Mouse (Mus musculus) cerebellum, adult 11 months (tissue): Measurements from ENCODE around the gene Olfml3.

Experiments
- DNase-seq: peaks from one replicate; pipeline ENCODE4 v3.0.0; 2022

Olfml3 gene

DNA sequence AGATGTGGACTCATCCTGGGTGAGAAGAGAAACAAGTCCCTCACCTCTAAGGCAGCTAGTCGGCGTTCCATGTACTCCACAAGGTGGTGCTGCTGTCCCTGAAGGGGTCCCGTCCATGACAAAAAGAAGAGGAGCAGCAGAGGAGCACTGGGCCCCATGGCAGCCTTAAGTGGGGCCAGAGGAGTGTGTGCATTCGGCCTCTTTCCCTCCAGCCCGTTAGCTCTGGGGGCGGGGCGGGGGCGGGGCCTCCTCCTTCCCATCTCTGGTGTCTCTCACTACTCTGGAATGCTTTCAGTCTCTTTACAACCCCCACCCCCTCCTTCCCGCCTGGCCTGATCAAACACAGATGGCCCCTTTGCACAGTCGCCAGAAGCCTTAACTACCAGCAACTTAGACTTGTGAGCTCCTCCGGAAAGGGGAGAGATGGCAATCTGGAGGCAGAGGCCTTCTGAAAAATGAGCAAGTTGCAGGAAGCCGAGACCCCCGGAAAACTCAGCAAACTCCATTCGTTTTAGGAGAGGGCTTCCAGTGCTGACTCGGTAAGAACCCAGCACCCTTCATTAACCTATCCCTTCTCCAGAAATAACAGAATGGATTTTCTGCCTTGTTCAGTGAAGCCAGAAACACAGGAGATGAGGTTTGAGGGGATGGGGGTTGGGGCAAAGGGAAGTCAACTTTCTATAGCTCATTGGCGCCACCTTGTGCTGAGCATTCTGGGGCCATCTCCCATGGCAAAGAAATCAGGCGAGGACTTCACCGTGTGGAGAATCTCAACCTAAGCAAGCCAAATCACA, at the start of gene Olfml3:
TSS of gene Olfml3 (minus strand) at position 224 of the 794 bp plus-strand sequence.
- DNase-seq: peak; percentile 81

DNA sequence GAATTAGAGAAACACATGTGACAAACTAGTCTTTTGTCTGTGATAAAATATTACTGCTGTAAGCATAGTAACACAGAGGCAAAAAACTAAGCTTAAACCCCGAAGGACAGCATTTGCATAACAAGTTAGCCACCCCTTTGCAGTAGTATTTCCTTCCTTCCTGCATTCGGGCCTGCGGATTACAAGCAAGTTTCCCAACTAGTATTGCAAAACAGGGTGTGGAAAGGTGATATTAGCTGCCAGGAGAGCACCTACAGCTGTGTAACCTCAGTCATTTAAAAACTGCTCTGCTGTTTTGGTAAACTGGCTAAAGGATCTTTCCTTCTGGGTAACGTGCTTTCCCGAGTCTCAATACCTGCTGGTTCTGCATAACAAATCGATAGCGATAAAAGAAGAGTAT, 49.4 kb upstream of the Olfml3 start:
- DNase-seq: no peak

DNA sequence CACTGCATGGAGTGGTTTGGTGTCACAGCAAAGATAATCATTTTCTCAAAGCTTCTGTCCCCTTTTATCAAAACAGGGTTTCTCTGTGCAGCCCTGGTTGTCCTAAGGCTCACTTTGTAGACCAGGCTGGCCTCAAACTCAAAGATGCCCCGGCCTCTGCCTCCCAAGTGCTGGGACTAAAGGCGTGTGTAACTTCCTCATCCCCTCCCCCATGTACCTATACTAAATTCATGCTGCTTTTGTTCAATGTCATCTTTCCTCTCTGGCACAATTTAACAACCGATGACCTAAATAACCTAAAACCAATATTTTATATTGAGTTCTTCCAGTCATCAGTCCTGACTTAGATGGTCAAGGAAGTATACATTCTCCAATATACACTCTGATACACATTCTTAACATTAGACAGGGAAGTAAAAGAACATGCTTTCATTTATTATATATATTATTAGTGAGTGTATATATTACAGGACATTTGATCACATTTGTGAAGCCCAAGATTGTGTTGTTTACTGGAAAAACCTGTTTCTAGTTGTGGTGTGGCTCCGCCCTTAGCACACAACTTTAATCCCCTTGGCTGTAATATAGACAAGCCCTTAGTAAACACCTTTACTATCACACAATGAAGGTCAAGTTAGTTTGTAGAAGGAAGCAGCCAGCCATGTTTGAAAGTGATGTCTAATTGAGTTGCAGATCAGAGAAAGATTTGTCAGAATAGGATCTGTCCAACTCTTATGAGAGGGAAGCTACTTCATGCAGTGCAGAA, 45.2 kb upstream of the Olfml3 start:
- DNase-seq: no peak

DNA sequence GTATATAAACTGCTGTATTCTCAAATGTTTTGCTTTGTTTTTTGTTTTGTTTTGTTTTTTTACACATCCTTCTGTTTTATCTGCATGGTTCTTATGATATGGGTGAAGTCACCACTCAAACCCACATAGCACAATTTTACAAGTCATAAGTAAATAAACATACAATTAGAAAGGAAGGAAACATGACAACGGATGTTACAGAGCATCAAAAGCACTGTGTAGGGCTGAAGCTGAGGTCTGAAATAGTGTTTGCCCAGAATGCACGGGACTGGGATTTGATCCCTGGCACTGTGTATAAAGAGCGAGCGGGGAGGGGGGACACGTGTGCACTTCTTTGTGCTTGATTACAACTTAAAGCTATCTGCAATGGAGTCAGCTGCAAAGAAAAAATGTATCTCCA, 43.0 kb upstream of the Olfml3 start:
- DNase-seq: no peak

DNA sequence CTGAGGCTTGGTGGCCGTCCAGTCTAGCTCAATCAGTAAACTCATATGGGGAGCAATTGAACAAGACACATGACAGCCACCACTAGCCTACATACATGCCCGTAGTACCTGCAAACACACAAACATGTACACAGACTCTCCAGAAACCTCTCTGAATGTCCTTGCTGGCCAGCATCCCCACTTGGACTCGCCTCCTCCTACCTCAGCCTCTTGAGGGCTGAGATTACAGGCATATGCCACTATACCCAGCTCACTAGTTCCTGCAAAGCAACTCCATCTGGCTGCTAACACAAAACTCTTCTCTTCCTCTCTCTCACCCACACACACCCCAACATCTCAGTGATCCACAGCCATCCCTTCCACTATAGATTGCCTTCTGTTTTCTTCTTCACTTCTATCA, 42.5 kb upstream of the Olfml3 start:
- no peak for DNase-seq

DNA sequence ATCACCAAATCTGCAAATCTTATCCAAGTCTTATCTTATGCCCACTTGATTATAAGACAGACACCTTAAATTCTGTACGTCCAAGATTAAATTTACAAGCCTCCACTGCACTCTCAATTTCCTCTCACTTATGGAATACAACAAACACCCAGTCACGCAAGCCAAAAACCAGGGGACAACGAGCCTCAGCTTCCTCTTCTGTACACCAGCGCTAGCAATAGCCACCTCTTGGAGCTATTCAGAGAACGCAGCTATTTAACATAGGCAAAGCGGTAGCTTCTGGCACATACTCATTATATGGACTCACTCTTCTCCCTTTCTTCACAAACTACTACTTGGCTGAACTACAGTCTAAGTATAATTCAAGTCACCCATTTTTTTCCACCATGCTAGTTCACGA, 41.4 kb upstream of the Olfml3 start:
- DNase-seq: no peak

DNA sequence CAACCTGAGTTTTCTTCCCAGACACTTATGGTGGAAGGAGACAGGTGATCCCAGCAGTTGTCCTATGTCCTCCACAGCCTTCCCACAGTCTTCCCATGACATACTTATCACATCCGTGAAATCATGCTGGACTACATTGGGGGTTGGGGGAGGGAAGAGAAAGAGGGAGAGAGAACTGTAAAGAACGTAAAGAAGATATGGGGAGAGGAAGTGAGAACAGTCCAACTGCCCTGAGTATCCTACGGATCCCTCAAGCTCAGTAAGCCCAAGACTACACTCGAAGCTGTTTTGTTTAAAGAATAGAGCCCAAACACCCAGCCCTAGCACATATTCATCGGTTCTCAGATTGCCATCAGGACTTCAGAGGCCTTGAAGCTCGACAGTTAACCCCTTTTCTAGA, 40.9 kb upstream of the Olfml3 start:
- no peak for DNase-seq

DNA sequence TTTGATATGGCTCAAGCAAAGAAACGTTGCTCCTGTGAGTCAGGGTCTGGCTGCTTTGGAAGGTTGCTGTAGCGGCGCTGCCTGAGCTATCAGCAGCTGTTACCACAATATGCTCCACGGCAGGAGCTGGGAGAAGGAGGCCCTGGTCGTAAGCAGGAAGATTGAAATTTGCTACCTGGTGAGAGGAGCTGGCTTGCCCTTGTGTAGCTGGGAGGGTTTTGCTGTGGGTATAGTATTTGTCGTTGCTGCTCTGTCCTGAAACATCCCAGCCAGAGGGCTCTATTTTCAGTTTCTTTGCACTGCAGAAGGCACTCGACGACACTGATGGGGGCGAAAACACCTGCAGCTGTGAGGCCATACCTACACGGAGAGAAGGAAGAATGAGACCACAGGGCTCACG, 40.1 kb upstream of the Olfml3 start:
- DNase-seq: peak; percentile 69

DNA sequence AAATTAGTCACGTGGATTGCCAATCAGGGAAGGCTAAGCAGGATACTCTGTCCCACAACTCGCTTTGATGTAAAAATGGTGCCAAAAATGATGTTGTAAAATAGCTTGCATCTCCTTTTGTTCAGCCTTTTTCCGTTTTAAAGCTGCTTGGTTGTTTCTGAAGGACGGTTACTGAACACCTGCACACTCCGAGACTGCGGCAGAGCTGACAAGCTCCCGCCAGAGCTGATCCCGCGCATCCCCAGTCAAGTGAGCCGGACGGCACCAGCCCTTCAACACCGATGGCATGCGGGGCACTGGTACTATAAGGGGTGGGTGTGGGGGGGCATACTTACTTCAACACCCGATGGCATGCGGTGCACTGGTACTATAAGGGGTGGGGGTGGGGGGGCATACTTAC, 36.2 kb upstream of the Olfml3 start:
- no peak for DNase-seq

DNA sequence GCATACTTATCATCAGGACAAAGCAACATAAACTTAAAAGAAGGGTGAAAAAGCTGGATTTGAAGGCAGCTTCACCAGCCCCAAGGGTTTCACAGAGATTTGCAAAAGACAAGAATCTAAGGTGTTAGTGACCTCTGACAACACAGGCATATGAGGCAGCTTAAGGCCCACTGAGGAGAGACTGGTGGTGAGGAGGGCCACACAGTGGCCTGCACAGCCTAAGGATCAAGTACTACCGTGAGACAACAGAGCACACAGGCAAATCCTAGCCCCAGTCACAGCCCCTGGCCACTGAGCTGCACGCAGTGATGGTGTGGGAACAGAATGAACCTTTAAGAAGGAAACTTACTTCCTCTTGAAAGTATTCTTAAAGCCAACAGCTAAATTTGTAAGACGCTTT, 35.7 kb upstream of the Olfml3 start:
- no peak for DNase-seq

DNA sequence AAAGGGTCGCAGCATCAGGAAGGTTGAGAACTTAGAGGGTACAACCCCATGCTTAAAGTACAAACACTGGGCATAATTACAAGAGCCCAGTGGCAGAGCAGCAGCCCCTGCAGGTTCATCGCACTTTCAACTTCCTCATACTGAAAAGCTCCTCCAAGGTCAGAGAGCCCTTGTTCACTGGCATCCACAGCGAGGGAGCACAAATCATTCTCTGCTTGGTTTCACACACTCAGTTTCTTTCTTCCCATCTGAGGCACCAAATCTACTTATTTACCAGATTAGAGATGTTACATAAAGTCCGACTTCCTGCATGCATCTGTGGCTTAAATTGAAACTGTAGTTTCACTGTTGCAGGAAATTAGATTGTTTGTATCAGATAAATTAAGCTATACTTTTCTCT, 35.0 kb upstream of the Olfml3 start:
- no peak for DNase-seq

DNA sequence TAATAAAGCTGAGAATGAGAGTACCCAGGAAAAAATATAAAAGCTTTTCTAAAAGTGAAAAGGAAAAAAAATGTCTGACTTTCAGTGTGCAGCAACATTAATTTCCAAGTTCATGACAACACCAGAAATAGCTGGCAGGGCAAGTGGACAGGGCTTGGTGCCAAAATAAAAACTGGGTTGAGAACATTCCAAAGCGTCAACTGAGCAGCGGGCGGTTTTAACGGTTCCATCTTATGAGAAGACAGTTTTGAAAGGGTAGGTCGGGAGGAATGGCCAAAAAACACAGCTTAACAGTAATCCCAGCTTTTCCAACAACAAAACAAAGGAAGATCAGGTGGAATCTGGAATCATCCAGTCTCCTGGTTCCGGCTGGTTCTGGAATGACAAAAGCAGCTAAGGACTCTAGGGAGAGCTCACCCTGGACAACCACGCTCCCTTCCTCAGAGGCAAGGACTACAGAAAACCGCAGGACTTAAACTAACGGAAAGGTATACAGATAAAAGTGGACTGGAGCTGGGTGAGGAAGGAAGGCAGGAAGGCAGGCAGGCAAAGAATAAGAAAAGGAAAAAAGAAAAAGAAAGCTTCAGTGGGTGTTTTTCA, 33.8 kb upstream of the Olfml3 start:
- DNase-seq: peak; percentile 82

DNA sequence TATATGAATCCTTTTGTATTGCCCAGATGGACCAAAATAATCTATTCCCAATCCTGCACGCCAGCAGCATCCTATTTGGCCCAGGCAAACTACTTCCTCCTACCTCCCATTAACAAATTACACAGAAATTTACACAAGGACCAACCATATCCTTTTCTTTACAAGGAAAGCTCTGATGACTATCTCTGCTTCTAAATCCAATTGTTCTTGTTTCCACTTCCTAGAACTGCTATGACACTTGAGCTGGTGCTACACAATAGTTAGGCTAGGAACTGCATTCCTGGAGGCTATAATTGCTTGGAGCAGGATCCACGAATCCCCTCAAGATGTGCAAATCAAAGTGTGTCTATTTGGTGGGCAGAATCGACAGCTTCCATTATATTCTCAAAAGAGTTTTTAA, 29.0 kb upstream of the Olfml3 start:
- no peak for DNase-seq

DNA sequence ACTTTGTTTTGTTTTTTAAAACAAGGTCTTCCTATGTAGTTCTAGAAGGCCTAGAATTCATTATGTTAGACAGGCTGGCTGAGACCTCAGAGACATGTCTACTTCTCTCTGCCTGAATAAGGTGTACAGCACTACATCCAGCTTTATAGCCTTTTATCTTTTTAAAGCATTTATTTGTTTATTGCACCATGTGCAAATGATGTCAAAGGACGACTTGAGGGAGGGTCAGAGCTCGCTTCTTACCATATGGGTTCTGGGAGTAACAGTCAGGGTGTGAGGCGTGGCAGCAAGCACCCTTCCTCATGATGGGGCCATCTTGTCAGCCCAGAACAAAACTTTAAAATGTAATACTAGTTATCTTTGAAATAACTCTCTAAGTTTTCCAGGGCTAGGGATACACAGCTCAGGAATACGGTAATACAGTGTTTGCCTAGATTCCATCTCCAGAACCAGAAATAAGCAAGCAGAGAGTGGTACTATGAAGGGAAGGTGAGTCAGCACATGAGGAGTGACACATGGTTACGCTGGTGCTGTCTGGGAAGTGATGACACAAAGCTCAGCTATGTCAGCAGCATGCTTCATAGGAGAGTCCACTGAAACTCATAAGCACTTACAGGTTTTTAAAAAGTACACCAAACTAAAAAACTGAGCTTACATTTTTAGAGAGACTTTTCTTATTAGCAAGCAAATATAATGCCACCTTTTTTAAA, 21.6 kb upstream of the Olfml3 start:
- DNase-seq: no peak

DNA sequence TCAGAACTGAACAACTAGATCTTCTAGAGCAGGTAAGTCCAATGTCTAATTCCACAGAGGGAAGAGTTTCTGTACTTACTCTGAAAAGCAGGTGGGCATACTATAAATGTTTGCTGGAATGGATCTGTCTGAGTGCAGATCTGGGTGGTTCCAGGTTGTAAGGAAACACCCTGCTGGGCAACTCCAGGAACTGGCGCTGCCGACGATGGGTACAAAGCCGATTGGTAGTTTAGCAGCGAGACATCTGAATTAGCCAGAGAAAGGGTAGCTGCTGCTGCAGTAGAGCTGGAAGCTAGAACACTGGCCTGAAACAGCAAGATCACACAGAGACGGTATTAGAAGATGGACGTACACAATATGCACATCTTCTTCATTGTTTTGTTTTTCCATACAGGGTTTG, 20.7 kb upstream of the Olfml3 start:
- DNase-seq: no peak

DNA sequence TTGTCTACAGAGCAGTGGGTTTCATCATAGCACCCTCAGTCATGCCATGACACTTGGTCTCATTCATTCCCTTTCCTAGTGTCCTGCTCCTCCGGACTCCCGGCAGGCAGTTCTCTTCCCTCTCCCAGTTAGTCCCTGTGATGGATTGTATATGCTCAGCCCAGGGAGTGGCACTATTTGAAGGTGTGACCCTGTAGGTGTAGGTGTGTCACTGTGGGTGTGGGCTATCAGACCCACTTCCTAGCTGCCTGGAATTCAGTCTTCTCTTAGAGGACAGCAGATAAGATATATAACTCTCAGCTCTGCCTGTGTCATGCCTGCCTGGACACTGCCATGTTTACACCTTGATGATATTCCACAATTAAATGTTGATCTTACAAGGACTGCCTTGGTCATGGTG, 19.1 kb upstream of the Olfml3 start:
- no peak for DNase-seq

DNA sequence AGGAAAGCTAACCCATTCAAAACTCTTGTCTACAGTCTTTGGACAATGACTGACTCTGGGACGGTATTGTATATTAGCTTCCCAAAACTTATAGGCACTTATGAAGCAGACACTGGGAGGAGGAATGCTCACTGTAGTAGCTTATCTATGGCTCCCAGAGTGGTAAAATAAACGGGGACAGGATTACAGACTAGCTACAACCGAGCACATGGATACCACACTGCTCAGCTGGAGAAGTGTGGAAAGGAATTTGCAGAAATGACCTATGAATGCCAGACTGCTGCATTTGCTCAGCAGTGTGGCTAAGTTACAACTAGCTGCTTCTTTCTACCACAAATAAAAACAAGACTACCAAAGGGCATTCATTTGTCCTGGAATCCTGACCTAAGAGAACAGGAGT, 17.6 kb upstream of the Olfml3 start:
- DNase-seq: no peak

DNA sequence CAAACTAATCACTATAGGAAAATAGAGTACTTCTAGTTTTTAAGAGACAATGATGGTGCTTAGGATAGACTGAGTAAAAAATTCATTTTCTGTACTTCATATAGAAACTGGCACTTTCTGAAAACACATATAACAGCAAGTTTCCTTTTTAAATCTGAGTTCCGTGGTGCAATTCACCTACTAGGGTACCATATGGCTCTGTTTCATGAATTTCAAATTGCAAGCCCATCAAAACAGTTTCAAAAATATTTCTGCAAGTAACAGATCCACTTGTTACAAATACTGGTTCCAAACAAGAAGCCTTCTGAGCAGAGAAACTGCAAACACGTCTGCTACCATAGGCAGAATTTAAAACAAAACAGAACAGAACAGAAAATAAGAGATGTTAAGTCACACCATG, 13.8 kb upstream of the Olfml3 start:
- DNase-seq: no peak

DNA sequence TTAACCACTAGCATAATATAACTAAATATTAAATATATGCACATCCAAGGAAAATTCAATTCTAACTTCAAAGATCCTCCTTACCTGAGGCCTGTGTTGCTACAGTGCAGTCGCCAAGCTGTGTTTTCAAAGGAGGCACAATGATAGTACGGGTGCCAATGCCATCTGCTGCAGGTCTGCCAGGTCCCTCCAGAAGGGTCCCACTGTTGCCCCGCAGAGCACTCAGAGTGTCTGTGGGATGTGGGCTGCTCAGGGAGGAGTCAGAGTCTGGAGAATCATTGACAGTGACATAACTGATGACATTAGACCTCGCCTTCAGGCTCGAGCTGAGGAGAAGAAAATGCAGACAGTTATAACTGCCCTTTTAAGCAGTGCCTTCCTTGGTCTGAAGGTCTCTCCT, 8.9 kb upstream of the Olfml3 start:
- no peak for DNase-seq

DNA sequence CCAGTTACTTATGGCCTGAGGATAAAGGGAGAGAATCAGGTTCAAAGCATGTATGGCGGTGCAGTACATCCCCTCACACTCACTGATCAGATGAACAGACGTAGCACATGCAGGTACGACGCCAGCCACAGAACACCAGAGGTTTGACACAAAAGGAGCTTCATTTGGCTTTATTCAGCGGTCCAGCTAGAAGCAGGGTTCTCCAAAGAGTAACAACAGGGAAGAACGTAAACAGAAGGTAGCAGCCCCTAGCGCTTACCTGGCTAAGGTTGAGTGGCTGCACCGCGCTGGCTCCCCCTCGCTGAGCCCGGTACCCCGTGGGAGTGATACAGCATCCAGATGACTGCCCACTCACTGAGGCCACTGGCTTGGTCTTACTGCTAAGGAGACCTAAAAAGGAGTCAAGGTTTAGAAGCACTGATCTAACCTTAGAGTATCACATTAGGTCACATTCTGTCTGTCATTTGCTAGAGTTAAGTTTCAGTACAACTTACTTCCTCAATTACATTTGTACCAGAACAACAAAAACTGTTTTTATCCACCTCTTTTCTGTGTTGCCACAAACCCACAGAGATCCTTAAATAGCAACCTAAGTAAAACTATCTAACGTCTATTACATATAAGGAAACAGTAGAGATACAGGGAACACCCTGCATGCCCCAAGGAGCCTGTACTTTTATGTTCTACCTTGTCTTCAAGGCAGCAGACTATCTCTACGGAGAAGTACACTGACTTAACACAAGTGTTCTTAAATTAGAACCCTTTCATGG, 7.4 kb upstream of the Olfml3 start:
- DNase-seq: no peak

DNA sequence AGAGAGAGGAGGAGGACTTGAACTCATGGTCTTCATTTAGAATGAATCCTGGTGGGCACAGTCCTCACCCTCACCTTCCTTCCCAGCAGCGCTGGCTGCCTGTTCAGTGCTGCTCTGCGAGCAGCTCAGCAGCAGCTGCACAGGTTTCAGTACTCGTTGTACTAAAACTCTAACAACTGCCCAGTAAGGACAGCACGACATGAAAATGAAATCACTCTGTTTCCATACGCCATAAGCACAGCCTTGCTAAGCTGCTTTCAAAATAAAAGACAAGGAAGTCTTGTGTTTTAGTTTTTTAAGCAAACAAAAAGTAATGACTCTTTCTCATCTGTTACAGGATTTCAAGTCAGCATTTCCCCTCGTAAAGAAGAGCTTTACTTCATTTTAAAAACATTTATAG, 5.4 kb upstream of the Olfml3 start:
- no peak for DNase-seq

DNA sequence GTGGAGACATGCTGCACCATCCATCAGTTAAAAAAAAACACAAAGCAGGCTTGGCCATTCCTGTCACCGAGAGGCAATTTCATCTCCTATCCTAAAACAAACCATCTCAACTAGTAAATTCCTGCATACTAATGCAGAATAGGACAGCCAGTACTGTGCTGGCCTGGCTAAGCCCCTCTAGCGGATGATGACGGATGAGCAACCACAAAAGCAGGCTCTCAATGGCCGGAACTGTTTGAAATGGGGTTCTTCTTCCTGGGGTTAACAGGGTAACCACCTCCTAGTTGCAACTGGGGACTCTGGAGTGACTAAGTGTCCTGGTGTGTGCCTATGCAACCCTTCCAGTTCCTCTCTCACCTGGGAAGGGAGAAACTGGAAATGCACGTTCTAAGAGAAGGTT, 2.5 kb upstream of the Olfml3 start:
- DNase-seq: no peak

DNA sequence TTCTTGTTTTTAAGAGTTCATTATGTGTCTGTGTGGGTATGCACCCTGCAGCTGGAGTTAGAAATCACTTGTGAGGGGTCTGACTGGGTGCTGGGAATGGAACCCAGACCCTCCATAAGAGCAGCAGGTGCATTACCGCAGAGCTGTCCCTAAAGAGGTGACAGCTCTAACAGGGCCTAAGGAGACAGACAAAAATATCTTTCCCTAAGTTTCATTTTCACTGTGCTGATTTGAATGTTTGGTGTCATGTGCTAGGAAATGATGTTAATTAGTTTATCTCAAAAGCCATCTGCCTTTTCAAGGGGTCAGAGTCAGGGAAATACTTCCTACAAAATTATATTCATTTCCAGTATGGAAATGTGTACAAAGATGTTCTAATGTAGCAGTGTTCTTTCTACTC, 1.5 kb upstream of the Olfml3 start, which contains the start of gene Gm10964:
TSS of gene Gm10964 (plus strand) at position 38 of the 400 bp plus-strand sequence.
- no peak for DNase-seq
